Mouse (Mus musculus): ENCODE measurements around the gene Ripk3.
A peak's percentile ranks its signal among the peaks of the same experiment; 100 is the strongest.

Gene Ripk3

DNA sequence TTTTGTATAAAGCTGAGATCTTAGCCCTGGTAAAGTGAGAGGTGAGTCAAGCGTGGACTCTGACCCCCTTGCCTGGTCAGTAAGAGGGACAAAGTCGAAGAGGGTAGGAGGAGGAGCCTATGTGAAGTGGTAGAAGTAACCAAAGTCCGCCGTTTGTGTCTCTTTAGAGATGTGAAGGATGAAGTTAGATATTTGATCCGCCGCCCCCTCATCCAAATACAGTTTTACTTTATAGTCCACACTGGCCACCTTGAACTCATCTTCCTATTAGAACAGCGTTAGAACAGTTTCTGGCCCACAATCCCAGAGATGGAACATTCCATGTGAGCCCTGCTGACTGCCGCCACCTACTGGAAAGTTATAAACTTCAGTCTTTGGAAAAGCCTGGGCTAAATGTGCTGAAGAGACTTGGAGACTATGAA, 30.3 kb downstream of the Ripk3 start, which contains the start of gene Cideb:
Cideb (minus strand) TSS at position 96 of the 422 bp plus-strand sequence.
- no peak for DNase-seq

DNA sequence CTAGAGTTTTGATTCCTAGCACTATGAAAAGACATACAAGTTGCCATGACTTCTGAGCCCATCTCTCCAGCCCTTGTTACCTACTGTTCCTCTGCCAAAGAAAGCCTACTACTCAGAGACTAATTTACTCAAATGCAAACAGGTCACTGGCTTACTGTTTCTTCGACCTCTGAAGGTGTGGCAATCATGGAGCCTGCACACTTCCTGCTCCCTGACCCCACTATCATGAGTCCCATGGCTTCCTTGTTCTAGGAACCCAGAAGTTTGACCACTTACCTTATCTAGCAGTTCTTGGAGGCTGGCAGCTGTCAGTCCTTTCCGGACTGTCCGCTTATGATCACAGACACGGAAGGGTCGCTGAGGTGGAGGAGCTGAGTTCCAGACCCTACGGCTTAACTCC, 31.1 kb downstream of the Ripk3 start:
- DNase-seq, result no peak

DNA sequence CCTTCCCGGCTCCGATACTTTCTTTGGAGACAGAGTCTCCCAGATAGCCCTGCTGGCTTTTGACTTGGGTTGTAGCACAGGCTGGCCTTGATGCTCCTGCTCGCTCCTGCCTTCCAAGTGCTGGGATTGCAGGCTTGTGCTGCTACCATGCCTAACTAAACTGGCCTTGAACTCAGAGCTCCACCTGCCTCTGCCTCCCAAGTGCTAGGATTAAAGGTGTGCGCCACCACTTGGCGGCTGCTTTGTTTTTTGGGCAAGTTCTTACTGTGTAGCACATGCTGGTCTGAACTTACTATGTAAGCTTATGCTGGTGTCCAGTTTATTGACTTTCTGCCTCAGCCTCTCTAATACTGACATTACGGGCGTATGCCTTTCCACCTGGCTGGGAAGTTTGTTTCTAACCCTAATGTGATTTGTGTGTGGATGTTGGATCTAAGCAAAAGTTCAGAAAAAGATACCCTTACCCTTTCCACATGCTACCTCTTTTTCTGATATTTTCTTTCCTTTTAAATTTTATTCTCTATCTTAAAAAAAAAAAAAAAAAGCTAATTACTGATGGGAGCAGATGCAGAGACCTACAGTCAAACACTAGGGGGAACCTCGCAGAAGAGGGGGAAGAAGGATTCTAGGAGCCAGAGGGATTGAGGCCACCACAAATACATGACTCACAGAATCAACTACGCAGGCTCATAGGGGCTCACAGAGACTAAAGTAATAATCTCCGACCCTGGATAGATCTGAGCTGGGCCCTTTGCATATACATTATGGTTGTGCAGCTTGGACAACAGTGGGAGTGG, 41.4 kb downstream of the Ripk3 start:
- no peak for DNase-seq

DNA sequence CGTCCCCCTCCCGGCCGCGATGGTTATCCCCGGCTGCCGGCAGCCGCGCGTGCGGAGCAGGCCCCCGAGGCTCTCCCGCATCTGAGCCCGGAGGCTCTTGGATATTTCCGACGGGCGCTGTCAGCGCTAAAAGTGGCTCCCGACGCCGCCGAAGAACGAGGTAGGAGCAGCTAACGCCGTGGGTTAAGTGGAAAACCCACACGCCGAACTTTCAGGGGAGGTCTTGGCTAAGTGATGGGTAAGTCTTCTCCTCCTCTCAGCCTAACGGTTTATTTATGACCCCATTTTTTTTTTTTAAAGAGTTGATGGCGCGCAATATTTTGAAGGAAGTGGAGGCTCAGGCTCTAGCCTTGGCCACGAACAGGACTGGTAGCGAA, 42.8 kb downstream of the Ripk3 start:
- no peak for DNase-seq

DNA sequence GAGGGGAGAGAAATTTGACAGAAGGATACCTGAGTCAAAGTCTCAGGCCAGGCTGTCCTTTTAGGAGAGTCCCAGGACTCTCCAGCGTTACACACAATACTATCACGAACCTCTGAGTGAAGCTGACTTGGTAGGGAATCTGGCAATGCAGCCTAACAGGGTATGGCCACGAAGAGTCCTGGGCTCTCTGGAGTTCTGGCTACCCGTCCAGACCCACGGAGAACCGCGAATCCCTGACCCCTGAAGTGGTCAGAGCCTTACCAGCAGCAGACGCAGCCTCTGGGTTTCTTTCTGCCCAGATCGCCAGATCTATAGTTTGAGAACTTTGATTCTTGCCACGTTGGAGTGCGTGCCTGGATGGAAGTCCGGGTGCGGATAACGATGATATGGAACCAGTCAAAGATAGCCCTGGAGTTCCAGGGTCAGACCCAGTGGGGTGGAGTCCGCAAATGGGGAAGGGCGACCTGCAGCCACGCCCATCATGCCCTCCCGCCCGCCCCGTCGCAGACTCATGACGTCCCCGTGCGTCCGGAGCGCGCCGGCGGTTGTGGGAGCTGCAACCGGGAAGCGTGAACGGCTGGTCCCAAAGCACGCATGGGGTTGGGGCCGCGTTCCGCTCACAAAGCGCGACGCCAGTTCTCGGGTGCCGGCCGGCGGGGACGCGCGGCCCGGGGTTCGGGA, 43.3 kb downstream of the Ripk3 start, which contains the start of the genes Dhrs1 and Nop9:
Dhrs1 (minus strand) TSS at position 511 of the 681 bp plus-strand sequence.
Nop9 (plus strand) TSS at position 514 of the 681 bp plus-strand sequence.
- DNase-seq, result peak; percentile 85 to 87

DNA sequence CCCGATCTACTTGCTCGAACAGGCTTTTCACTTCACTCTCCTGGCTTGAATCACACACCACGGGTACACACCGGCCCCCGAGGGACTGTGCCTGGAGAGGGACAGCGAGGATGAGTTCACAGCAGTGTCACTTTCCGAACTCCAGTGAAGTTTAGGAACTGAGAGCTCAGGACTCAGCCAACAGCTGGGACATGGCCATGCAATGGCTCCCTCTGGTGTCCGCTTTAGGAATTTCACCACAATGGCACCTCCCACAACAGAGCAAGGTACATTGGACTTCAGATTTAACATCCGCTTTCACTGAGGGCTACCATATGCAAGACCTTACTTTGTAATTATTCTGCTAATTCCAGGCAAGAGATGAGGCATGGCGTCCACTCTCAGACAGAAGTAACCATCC, 45.0 kb downstream of the Ripk3 start:
- DNase-seq, result peak; percentile 81 to 85

DNA sequence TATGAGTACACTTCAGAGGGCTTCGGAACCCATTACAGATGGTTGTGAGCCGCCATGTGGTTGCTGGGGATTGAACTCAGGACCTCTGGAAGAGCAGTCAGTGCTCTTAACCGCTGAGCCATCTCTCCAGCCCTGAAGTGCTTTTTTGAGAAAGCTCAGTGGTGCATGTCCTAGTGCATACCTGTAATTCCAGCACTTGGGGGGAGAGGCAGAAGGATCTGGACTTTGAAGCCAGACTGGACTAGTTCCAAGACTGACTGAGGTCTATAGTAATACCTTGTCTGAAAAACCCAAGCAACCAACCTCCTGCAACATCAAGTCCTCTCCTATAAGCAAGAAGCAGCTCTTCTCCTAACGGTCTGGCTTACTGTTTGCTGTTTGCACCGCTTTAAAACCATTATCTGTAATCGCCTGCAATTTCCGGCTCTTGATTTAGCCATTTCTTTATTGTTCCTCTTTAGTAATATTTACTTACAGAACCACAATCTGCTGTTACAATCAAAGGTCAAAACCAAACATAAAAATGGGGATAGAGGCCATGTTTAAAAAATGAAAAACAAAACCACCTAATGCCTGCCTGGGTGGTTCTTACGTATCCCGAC, 51.5 kb downstream of the Ripk3 start:
- DNase-seq, result no peak

DNA sequence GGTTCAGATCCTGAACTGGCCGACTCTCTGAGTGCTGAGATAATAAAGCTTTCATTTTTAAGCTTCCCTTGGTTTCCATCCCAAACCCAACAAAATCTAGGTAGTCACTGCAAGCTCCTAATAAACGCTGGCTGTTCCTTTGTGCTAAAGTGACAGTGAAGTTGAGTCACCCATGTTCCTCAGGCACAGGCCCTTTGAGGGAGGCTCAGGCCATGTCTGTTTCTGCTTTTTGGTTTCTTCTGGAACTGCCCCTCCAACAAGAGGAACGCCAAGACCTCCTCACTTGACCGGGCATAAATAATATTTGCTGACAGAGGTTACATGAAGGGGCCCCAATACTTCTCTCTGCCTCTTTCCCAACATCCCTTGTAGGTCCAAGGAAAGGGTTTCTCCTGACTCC, 52.9 kb downstream of the Ripk3 start:
- DNase-seq, result no peak

DNA sequence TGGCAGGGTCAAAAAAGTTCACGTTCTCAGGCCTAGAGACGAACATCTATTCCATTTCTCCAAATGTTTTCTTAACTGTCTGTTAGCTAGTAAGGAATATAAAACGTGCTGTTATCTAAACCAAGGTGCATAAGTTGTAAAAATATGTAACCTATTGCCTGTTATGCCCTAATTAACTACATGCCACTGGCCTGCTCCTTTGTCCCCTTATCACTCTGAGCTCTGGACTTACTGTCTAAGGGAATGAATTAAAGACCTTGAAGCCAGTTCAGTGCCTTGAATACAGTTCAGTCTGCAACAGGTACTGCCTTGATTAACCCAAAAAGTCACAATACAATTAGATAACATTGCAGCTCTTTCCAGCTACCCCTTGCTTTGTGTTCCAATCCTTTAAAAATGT, 53.3 kb downstream of the Ripk3 start:
- DNase-seq, result no peak

Data from thymus, postnatal 36 days (tissue).